Mouse (Mus musculus) ES-E14 (cell line): ENCODE measurements around the gene Rhou.
"Not testable (repeated sequence)": the region's sequence is repeated elsewhere in the genome, so short reads cannot be mapped to it uniquely, and the experiment has no call there.

Experiments
- MAFK ChIP-seq: IDR thresholded peaks from 2 replicates; pipeline ENCODE4 v1.6.1; 2014; ENCODE audit warnings: mild to moderate bottlenecking, low read depth, low read length, inconsistent platforms; ENCODE audit not compliant: insufficient read depth
- ZNF384 ChIP-seq: IDR thresholded peaks from 2 replicates; pipeline ENCODE4 v1.6.1; 2012; ENCODE audit warnings: low read depth, low read length, inconsistent platforms

- not testable (repeated sequence) for TF ChIP-seq MAFK, ZNF384
Observed at GRCm38 (mm10) chr8:123631746-123632145, 22.0 kb upstream of the Rhou start.
